Mouse (Mus musculus) limb, embryonic 14.5 days (tissue): ENCODE measurements at regions not wholly inside any gene's neighbourhood (a gene's known extent, or its start where the extent isn't known, plus 50 kb on each side); places are given as distances from the start of the nearest gene placed in this dataset.

Experiments
- ATAC-seq: fragments of 200-750 bp; cut with Nextera tagmentation; 2 replicates; pipeline ENCODE4 v1.8.0; 2017; ENCODE audit warnings: low read depth, moderate number of reproducible peaks, moderate TSS enrichment; ENCODE audit not compliant: low FRiP score
- DNase-seq: peaks from one replicate; pipeline ENCODE4 v3.0.0-alpha.2; 2015; ENCODE audit warnings: low spot score
- H3K27ac ChIP-seq: fragments of 300-500 bp; sonication (generic); replicated peaks from 2 replicates; pipeline ENCODE4 v1.5.1; 2014; ENCODE audit warnings: low read depth, mild to moderate bottlenecking, low read length, moderate library complexity, mixed read lengths
- H3K27me3 ChIP-seq: fragments of 300-500 bp; sonication (generic); 2 replicates; pipeline ENCODE4 v1.6.1; 2014; ENCODE audit warnings: low read length, mixed read lengths; ENCODE audit not compliant: control insufficient read depth, insufficient read depth
- H3K36me3 ChIP-seq: fragments of 300-500 bp; sonication (generic); 2 replicates; pipeline ENCODE4 v1.6.1; 2014; ENCODE audit warnings: mild to moderate bottlenecking, low read length, moderate library complexity, mixed read lengths; ENCODE audit not compliant: control insufficient read depth, insufficient read depth
- H3K4me1 ChIP-seq: fragments of 300-500 bp; sonication (generic); 2 replicates; pipeline ENCODE4 v1.6.1; 2014; ENCODE audit warnings: antibody characterized with exemption, low read length, mixed read lengths; ENCODE audit not compliant: control insufficient read depth, insufficient read depth
- H3K4me2 ChIP-seq: fragments of 300-500 bp; sonication (generic); replicated peaks from 2 replicates; pipeline ENCODE4 v1.6.1; 2014; ENCODE audit warnings: low read depth, mild to moderate bottlenecking, low read length, moderate library complexity; ENCODE audit not compliant: severe bottlenecking
- H3K4me3 ChIP-seq: fragments of 300-500 bp; sonication (generic); replicated peaks from 2 replicates; pipeline ENCODE4 v1.5.1; 2014; ENCODE audit warnings: low read length
- H3K9ac ChIP-seq: fragments of 300-500 bp; sonication (generic); 2 replicates; pipeline ENCODE4 v1.6.1; 2014; ENCODE audit warnings: mild to moderate bottlenecking, low read depth, low read length, moderate library complexity; ENCODE audit not compliant: severe bottlenecking
- H3K9me3 ChIP-seq: fragments of 300-500 bp; sonication (generic); 2 replicates; pipeline ENCODE4 v1.6.1; 2016; ENCODE audit warnings: low read length; ENCODE audit not compliant: control insufficient read depth
- POLR2A ChIP-seq: fragments of 200-500 bp; IDR thresholded peaks from 2 replicates; pipeline ENCODE4 v1.8.0; 2012; ENCODE audit warnings: inconsistent platforms, mild to moderate bottlenecking, moderate library complexity, borderline replicate concordance; ENCODE audit not compliant: insufficient read depth, insufficient read length; ENCODE audit errors: extremely low read depth
- WGBS: fragments of 180-500 bp; shearing (Covaris S2); extraction: QIAGEN DNeasy Blood & Tissue Kit; methylation state at CpG from one replicate; pipeline ENCODE4 v1.1.7; 2014; 5-methylcytosine and 5-hydroxymethylcytosine counted together

DNA sequence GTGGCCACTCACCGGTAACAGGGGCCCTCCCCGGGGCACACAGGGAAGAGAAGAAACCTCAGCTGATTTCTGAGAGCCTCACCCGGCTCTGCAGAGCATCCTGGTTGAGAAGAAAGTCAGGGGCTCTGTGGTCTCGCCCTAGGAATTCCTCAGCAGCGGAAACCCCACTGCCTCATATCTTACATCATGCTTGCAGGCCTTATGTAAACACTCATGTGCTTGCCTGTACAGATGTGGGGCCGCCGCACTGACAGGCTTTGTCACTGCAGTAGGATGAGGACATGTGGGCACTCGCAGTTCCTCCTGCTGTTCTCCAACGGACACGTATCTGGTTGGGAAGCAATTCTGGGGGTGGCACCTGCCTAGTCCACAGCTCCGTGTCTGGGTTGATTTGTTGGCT, 66.3 kb upstream of the Pitx1 start:
- H3K9ac ChIP-seq, result no peak overlapping the region
- TF ChIP-seq POLR2A, result no peak
- no peak overlapping the region for H3K4me2 ChIP-seq
- H3K27ac ChIP-seq, result no peak overlapping the region
- DNase-seq (no peak), ATAC-seq (no peak)
- H3K4me1 ChIP-seq, result peaks cover 30% of the 10 kb centered on the region
- no peaks in the 10 kb centered on the region for H3K9me3 ChIP-seq
- H3K27me3 ChIP-seq, result no peaks in the 10 kb centered on the region
- 62% methylated on average over 11 of the region's 11 CpGs for WGBS
- no peak overlapping the region for H3K4me3 ChIP-seq
- no peaks in the 10 kb centered on the region for H3K36me3 ChIP-seq

GRCm38 (mm10) chr13:55900190-55900526, 64.2 kb upstream of the Pitx1 start:
- Histone ChIP-seq H3K4me2 (no peak overlapping the region), H3K4me1 (peaks cover 30% of the 10 kb centered on the region), H3K9ac (no peak overlapping the region), H3K9me3 (no peaks in the 10 kb centered on the region), H3K4me3 (no peak overlapping the region), H3K27me3 (no peaks in the 10 kb centered on the region), H3K36me3 (no peaks in the 10 kb centered on the region), H3K27ac (no peak overlapping the region)
- WGBS, result 73% methylated on average over 4 of the region's 4 CpGs
- no peak for TF ChIP-seq POLR2A
- DNase-seq, result no peak
- no peak for ATAC-seq

DNA sequence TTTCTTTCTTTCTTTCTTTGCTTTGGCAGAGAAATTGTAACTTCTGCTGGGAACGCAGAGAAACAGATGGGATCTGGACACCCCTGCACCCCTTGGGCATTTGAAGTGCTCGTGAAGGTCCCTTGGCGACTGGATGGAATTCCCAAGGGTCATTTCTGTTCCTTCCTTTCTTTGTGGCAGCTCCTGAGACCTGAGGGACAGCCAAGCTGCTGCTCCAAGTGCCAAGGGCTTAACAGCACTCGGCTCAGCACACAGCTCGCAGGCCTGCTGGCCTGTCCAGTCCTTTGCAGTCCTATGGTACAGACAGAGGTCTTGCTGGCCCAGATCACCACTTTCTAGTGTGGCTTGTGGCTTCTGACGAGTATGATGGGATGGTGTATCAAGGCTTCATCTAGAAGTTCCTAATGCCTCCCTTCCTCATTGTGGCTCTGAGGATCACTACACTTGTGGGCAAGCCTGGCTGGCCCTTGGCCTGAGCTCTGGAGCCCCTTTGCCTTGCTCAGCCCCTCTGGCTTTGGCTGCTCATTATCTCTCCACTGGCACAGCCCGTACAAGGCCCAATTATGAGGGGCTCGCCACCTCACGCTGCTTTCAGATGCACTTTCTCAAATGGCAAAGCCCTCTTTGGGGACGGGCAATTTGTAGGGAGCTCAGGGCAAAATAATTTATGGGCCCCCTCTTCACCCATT, 63.7 kb upstream of the Pitx1 start:
- no peak overlapping the region for H3K27ac ChIP-seq
- no peaks in the 10 kb centered on the region for H3K9me3 ChIP-seq
- no peaks in the 10 kb centered on the region for H3K27me3 ChIP-seq
- no peak for DNase-seq
- H3K4me1 ChIP-seq, result peaks cover 30% of the 10 kb centered on the region
- H3K36me3 ChIP-seq, result no peaks in the 10 kb centered on the region
- no peak overlapping the region for H3K9ac ChIP-seq
- 54% methylated on average over 10 of the region's 10 CpGs for WGBS
- TF ChIP-seq POLR2A, result no peak
- no peak overlapping the region for H3K4me2 ChIP-seq
- no peak for ATAC-seq
- H3K4me3 ChIP-seq, result no peak overlapping the region

DNA sequence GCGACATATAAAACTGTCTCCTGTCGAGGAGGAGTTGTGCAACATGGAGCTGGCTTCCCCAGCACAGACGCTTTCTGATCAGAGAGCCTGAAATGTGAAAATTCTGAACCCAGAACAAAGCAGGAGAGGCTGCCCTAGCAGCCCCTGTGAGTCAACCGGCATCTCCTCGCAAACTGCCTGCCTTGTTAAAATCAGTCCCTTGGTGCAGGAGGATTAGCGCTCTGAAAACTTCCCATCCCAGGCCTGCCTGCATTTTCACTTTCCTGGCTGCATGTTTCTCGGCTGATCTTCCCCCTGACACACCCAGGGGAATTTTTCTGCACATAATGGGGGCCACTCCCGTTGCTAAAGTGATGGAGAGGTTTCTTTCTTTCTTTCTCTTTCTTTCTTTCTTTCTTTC, 63.0 kb upstream of the Pitx1 start:
- TF ChIP-seq POLR2A, result no peak

DNA sequence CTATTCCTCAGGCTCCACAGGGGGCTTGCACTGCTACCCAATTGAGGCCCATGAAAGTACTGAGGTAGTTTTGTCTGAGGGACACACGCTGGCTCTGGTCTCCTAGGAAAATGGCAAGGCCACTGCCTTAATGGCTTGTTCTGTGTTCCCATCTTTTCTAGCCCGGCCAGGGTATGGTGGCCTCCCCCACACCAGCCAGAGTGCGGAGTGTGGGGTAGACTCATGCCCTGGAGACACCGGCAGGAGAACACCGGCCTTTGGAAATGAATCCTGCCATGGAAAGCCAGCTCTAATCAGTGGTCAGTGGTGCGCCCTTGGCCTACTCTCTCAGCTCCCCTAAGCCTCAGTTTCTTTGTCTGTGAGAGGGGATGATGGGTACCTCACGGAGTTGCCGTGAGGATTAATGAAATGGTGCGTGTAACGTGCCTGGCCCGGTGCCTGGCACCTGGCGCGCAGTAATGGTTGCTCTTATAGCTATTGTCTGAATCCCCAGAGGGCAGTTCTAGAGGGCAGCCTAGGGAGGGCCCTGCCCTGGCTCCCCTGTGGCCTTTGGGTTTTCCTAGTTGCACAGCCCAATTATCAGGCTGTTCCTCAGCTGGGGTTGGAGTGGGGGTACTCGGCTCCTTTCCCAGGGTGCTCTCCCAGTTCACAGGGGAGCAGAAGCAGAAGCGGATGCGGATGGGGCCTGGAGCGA, 62.4 kb upstream of the Pitx1 start:
- H3K27me3 ChIP-seq, result no peaks in the 10 kb centered on the region
- no peak overlapping the region for H3K4me3 ChIP-seq
- H3K4me1 ChIP-seq, result peaks cover 30% of the 10 kb centered on the region
- no peaks in the 10 kb centered on the region for H3K36me3 ChIP-seq
- 0 out of 2 replicates have a peak, but pooled peaks have one; percentile 2 for ATAC-seq
- H3K9me3 ChIP-seq, result no peaks in the 10 kb centered on the region
- 51% methylated on average over 17 of the region's 17 CpGs for whole genome bisulfite sequencing
- TF ChIP-seq POLR2A, result no peak
- H3K4me2 ChIP-seq, result no peak overlapping the region
- H3K9ac ChIP-seq, result no peak overlapping the region
- DNase-seq, result no peak
- H3K27ac ChIP-seq, result no peak overlapping the region

More for the DNA sequence above, 63.0 kb upstream of the Pitx1 start:
- Histone ChIP-seq H3K36me3 (no peaks in the 10 kb centered on the region), H3K27me3 (no peaks in the 10 kb centered on the region), H3K9me3 (no peaks in the 10 kb centered on the region), H3K4me1 (peaks cover 30% of the 10 kb centered on the region), H3K4me3 (no peak overlapping the region), H3K27ac (no peak overlapping the region), H3K4me2 (no peak overlapping the region), H3K9ac (no peak overlapping the region)
- DNase-seq (peak; percentile 49), ATAC-seq (peak; percentile 47; the same call in 1 of the 2 replicates)
- WGBS, result 22% methylated on average over 8 of the region's 8 CpGs

DNA sequence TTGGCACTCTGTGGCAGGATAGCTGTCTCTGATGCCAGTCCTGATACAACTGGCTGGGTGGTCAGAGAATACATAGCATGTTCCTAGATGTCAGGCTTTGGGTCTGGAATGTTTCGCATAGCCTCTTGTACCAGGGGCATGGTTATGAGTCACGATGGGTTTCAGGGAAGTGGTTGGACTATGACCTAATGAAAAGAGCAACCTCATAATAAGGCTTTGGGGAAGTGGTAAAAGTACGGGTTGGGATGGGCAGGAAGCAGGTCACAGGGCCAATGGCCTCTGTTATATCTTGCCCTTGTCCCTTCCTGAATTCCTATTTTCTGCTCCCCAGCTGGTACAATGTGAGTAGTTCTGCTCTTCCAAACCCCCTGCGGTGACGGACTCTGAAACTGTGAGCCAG, 59.5 kb upstream of the Pitx1 start:
- Histone ChIP-seq H3K4me2 (no peak overlapping the region), H3K9ac (no peak overlapping the region), H3K36me3 (no peaks in the 10 kb centered on the region), H3K4me1 (peaks cover 19% of the 10 kb centered on the region), H3K27ac (no peak overlapping the region), H3K9me3 (no peaks in the 10 kb centered on the region), H3K27me3 (no peaks in the 10 kb centered on the region), H3K4me3 (no peak overlapping the region)
- 85% methylated on average over 5 of the region's 5 CpGs for WGBS
- ATAC-seq, result no peak
- no peak for TF ChIP-seq POLR2A
- no peak for DNase-seq
